Mouse (Mus musculus) urinary bladder, postnatal 10 days (tissue): Measurements from ENCODE around the gene Dusp2.

Source experiments
- DNase-seq: peaks from one replicate; pipeline ENCODE4 v3.0.0; 2022; ENCODE audit warnings: low spot score

Dusp2 gene

GRCm38 (mm10) chr2:127367126-127367820 is 31.3 kb downstream of the Dusp2 start:
- DNase-seq: no peak

- no peak for DNase-seq
These were observed 33.9 kb downstream of the Dusp2 start for GRCm38 (mm10) chr2:127369703-127370376.

DNA sequence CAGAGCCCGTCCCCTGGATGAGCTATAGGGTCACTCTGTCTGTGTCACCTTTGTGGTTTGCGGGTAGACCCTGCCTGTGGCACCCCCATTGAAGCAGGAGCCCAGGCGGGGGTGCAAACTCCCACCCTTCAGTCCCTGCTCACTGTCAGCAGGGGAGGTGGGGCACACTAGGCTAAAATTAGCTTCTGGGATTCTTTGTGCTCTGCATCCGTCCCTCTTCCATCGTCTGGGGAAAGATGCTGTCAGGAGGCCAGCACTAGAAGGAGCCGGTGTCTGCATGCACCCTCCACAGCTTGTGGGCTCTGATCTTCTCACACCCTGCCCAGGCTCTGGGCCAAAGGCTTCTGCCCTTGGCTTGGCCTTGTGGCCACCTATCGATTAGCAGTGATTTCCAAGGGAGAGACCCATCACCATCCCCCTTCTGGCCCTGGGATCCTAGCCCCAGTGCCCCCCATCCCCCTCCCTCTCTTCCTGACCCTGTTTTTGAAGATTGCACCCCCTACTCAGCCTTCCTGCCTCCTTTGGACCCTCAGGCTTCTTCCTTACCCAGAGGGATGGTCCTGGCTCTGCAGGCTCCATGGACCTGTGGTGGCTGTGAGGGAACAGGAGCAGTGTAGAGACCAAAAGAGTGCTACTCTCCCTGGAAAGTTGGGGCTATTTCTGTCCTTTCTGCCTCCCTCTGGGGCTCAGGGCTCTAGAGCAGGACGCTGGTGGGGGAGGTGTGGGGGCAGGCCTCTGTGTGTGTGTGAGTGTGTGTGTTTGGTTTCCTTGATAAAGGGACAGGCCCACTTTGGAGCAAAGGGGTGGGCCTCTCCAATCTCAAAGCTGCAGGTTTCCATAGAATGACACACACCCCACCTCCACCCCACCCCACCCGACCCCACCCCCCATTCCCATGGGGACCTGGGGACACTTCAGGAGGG is 34.9 kb downstream of the Dusp2 start:
- no peak for DNase-seq

DNA sequence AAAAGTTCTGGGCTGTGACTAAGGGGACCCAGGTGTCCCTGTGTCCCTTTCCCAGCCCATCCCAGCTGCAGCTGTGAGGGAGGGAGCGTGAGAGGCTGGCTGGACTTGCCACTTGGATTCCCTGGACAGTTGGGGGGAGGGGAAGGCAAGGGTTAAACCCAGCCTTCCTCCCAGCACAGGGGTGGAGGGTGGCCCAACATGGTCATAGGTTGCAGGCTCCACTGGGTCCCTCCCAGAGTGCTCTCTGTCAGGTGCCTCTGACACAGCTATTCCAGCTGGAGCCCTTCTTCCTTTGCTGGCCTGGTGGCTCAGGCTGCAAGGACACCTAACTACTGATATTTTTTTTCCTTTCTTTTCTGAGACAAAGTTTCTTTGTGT is 35.5 kb downstream of the Dusp2 start:
- DNase-seq: no peak

GRCm38 (mm10) chr2:127372082-127372481 is 36.1 kb downstream of the Dusp2 start:
- no peak for DNase-seq

GRCm38 (mm10) chr2:127374131-127374530 is 38.2 kb downstream of the Dusp2 start:
- no peak for DNase-seq

DNA sequence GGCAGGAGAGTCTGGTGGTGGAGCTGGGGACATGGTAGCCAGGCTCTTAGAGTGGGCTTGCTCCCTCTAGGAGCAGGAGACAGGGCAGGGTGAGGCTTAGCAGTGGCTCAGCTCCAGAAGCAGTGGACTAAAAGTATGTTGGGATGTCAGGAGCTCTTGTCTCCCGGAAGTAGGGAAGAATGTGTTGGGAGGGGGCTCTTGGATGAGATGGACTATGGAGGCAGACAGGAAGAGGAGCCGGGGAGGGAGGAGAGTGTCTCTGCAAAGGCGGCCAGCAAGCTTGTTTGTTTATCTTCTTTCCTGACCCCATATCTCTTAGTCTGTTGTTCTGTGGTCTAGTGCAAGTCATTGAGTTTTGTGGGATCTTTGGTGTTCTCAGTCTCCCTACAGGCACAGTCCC is 39.1 kb downstream of the Dusp2 start:
- no peak for DNase-seq

DNA sequence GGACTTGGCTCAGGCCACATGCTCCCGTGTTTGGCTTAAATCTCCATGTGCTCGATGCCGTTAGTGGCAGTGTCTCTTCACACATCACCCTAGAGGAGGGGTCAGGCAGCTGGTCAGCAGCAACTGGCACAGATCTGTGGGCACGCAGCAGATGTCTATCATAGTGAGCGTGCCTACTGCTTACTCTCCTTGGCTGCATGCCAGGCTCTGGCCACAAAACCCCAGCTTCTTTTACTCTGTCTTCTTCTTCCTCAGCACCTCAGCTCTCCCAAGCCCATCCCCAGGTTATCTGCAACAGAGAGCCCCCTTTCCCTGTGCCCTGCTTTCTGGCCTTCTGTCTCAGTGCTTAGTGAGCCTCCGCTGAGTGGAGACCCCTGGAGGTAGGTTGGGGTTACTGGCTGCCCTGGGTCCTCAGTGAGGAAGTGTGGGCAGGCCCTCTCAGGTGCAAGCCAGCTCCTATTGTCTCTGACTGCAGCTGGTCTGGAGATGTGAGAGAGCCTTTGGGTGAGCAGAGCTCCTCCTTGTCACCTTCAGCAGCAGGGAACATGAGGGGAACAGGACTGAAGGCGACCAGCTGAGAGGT is 39.9 kb downstream of the Dusp2 start:
- no peak for DNase-seq

GRCm38 (mm10) chr2:127376423-127377051 is 40.6 kb downstream of the Dusp2 start:
- no peak for DNase-seq

DNA sequence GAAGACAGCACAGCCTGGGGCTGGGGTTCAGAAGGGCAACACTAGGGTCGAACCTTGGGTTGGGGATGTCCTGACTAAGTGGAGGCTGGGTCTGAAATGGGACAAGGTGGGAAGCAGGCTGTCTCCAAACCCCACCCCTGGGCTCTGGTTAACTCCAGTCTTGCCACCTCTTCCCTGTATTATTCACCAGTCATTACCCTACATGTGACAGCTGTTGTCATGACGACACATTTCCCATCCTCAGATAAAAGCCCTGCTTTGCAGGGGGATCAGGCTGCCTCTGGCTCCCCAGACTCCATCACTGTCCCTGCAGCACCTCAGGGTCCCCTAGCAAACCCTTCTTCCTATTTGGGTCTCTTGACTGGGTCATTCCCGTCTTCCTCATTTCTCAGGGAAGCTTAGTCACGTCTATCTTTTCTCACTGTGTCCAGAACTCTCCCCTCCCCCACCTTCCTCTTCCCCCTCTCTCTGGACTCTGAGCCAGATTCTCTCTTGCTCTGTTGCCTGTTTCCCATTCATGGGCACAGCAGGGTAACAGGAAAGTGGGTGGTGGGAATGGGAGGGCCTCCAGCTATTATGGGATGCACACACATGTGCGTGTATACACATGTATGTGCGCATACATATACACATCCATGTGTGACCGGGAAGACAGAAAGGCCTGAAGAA is 42.1 kb downstream of the Dusp2 start:
- DNase-seq: no peak

- DNase-seq: no peak
These were observed 42.6 kb downstream of the Dusp2 start for GRCm38 (mm10) chr2:127378611-127378990.

GRCm38 (mm10) chr2:127379250-127379649 is 43.3 kb downstream of the Dusp2 start:
- no peak for DNase-seq

DNA sequence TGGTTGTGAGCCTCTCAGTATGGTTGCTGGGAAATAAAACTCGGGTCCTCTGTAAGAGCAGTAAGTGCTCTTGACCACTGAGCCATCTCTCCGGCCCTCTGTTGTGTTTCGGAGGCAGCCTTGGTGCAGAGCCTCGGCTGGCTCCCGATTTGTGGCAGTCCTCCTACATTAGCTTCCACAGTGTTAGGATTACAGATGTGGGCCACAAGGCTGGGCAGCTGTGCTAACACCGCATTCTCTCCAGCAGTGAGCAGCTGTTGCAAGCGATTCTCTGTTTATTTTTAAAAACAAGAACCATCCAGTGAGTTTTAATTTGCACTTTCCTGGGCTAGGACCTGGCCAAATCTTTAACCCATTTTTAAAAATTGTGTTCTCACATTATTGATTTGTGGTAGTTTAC is 47.9 kb downstream of the Dusp2 start:
- DNase-seq: no peak

- no peak for DNase-seq
These were observed 51.6 kb downstream of the Dusp2 start for GRCm38 (mm10) chr2:127387521-127387920.
